Mouse (Mus musculus) E14TG2a.4 (cell line): ENCODE data around the gene Rsph14.

Source experiments
- CTCF ChIP-seq: conservative IDR thresholded peaks from 2 replicates; pipeline ENCODE4 v1.5.1; 2014; ENCODE audit warnings: low read length
- NANOG ChIP-seq: IDR thresholded peaks from 2 replicates; pipeline ENCODE4 v1.6.1; 2014; ENCODE audit warnings: borderline replicate concordance, low read length, mixed read lengths

DNA sequence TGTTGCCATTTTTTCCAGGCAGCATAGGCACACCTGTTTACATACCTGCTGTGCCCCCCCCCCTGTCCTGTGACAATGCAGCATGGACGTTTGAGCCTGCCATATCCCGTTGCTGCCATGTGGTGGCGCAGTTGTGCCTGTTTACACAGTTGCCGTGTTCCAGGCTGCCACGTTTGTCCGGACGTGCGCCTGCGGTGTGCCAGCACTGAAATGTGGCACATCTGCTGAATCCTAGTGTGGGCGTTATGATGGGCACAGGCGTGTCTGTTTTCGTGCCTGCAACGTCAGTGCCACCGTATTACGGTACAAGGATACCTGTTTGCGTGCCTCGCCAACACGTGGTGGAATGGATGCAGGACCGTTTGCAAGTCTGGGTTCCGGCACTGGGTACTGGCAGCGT lies 107.1 kb downstream of the Rsph14 start:
- peak; percentile 85 for TF ChIP-seq CTCF
- TF ChIP-seq NANOG, result no peak
